Mouse (Mus musculus): ENCODE data around the gene Rgp1. TPM values are rescaled to one million over a fixed set of nuclear protein-coding genes. Genes with fewer than 3 reads are reported as not detected.

Rgp1 gene
- polyA plus RNA-seq, 1 experiment from 2014 or later = 32.2 TPM

- H3K9me3 ChIP-seq = no peaks in the 10 kb centered on the region
- peak overlapping the region; percentile 62 for H3K4me3 ChIP-seq
- peak overlapping the region; percentile 80 for H3K9ac ChIP-seq
- peaks cover 40% of the 10 kb centered on the region for H3K36me3 ChIP-seq
- H3K27me3 ChIP-seq = no peaks in the 10 kb centered on the region
- peak overlapping the region; percentile 69 for H3K4me2 ChIP-seq
- no peak for ATAC-seq (ENCODE audit: borderline replicate concordance, extremely low read depth, low FRiP score, low TSS enrichment)
- H3K27ac ChIP-seq = no peak overlapping the region
- peaks cover 41% of the 10 kb centered on the region for H3K4me1 ChIP-seq
- 75% methylated on average over 4 of the region's 4 CpGs for WGBS
These were observed 15.0 kb upstream of the Rgp1 start for GRCm38 (mm10) chr4:43563601-43563875.

- Histone ChIP-seq H3K27ac (no peak overlapping the region), H3K36me3 (peaks cover 47% of the 10 kb centered on the region), H3K4me1 (peaks cover 34% of the 10 kb centered on the region), H3K4me2 (no peak overlapping the region), H3K27me3 (no peaks in the 10 kb centered on the region), H3K9me3 (no peaks in the 10 kb centered on the region), H3K9ac (no peak overlapping the region), H3K4me3 (no peak overlapping the region)
- no peak for ATAC-seq (ENCODE audit: borderline replicate concordance, extremely low read depth, low FRiP score, low TSS enrichment)
- 27% methylated on average over 2 of the region's 2 CpGs for WGBS
These were observed 14.3 kb upstream of the Rgp1 start for GRCm38 (mm10) chr4:43564231-43564630.

DNA sequence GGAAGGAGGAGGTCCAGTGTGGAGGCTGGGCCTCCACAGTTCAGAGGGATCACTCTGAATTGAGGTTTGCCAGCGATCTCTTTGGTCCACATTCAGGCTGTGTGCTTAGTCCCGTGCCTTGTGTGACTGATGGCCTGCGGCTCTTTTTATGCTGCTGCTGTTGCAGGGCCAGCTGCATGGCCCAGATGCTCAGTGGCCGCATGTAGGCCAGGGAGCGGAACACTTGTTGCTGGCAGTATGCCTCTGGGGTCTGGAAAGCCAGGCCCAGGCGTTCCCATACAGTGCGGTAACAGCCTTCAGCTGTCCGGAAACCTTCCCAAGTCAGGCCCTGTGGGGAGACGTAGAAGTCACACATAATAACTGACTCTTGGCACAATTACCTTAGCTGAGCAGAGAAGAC lies 11.4 kb upstream of the Rgp1 start:
- Histone ChIP-seq H3K4me1 (peaks cover 14% of the 10 kb centered on the region), H3K27me3 (no peaks in the 10 kb centered on the region), H3K9ac (no peak overlapping the region), H3K27ac (no peak overlapping the region), H3K9me3 (no peaks in the 10 kb centered on the region), H3K4me2 (no peak overlapping the region), H3K36me3 (peaks cover 73% of the 10 kb centered on the region), H3K4me3 (no peak overlapping the region)
- 88% methylated on average over 9 of the region's 9 CpGs for WGBS
- ATAC-seq (ENCODE audit: borderline replicate concordance, extremely low read depth, low FRiP score, low TSS enrichment) = no peak

DNA sequence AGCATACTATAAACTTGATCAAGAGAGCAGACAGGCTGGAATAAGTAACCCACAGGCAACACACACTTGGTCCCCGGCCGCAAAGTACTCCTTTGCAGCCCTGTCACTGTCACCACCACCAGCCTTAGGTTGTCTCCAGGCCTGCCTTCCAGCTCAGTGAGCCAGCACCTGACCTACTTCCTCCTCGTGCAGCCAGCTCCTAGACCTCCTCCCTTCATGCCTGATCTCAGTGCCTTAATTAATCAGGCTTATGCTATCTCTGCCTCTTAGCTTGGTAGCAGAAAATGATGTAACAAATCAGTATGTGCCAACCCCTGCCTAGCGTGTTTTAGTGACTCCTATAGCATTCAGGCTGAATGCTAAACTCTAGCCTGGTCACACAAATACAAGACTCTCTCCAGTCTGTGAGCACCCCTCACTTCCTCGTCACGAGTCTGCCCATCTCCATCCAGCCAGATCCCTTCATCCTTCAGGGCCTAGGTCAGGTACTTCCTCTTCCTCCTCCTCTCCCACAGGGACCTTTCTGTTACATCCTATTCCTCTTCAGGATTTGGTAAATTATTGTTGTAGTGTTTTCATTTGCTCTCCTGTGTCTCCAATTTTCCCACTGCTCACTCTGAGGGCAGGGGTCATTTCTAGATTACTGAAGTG lies 7.0 kb upstream of the Rgp1 start:
- no peak overlapping the region for H3K4me3 ChIP-seq
- peaks cover 67% of the 10 kb centered on the region for H3K36me3 ChIP-seq
- H3K27me3 ChIP-seq = no peaks in the 10 kb centered on the region
- H3K9ac ChIP-seq = no peak overlapping the region
- no peak overlapping the region for H3K4me2 ChIP-seq
- H3K4me1 ChIP-seq = peaks cover 11% of the 10 kb centered on the region
- H3K27ac ChIP-seq = no peak overlapping the region
- 79% methylated on average over 6 of the region's 6 CpGs for WGBS
- no peak for ATAC-seq (ENCODE audit: borderline replicate concordance, extremely low read depth, low FRiP score, low TSS enrichment)
- no peaks in the 10 kb centered on the region for H3K9me3 ChIP-seq

DNA sequence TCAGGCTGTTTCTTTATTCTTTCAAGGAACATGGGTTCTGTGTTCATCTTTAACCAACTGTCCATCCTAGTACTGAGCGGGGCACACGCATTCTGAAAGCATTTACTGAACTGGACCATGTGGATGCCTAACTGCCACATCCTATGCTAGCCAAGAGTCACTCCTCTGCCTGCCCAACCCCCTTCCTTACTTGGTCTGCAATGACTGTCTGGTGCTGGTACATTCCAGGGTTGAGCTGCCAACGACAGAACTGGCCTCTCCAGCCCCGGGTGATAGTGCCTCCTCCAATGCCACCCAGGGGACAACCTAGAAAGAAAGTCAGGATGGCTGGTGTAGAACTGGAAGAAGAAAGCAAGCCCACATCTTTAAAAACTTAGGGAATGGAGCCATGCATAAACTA lies 5.0 kb upstream of the Rgp1 start:
- H3K4me1 ChIP-seq = peaks cover 27% of the 10 kb centered on the region
- peaks cover 47% of the 10 kb centered on the region for H3K36me3 ChIP-seq
- no peak overlapping the region for H3K4me3 ChIP-seq
- H3K27me3 ChIP-seq = no peaks in the 10 kb centered on the region
- H3K4me2 ChIP-seq = no peak overlapping the region
- no peak overlapping the region for H3K9ac ChIP-seq
- no peaks in the 10 kb centered on the region for H3K9me3 ChIP-seq
- 88% methylated on average over 4 of the region's 4 CpGs for WGBS
- no peak overlapping the region for H3K27ac ChIP-seq
- no peak for ATAC-seq (ENCODE audit: borderline replicate concordance, extremely low read depth, low FRiP score, low TSS enrichment)

- Histone ChIP-seq H3K4me2 (peak overlapping the region; percentile 7; the same call in 1 of the 2 replicates), H3K36me3 (peaks cover 29% of the 10 kb centered on the region), H3K4me3 (no peak overlapping the region), H3K4me1 (peaks cover 38% of the 10 kb centered on the region), H3K27me3 (no peaks in the 10 kb centered on the region), H3K27ac (no peak overlapping the region), H3K9ac (no peak overlapping the region), H3K9me3 (no peaks in the 10 kb centered on the region)
- no peak for ATAC-seq (ENCODE audit: borderline replicate concordance, extremely low read depth, low FRiP score, low TSS enrichment)
- WGBS = 65% methylated on average over 2 of the region's 2 CpGs
These were observed 3.2 kb upstream of the Rgp1 start for GRCm38 (mm10) chr4:43575356-43575755.

DNA sequence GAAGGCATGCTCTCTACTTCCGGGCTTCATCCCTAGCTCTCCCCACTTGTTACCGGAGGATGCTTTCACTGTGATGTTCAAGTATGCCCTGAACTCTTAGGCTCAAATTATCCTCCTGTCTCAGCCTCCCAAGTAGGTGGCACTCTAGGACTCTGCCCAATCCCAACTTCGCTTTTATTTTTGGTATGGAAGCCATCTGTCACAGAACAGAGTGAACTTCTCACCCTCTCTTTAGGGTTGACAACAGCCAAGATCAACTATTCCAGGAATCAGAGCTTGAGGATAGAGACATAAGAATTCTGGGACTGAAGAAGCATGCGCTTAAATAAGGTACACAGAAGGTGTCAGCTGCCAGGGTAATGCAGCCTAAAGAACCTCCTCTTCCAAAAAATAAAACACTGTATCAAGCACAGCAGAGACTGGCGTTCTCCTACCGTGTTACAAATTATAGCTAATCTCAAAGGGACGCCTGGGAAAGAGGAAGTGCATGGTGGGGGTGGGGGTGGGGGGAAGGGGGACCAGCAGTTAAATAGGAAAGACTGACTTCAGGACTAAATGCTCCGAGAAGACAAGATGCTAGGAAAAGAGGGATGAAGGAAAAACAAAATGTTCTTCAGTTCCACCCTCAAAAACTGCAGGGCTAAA lies 1.2 kb upstream of the Rgp1 start:
- Histone ChIP-seq H3K4me1 (peaks cover 38% of the 10 kb centered on the region), H3K9ac (peak overlapping the region; percentile 84), H3K4me2 (peak overlapping the region; percentile 93), H3K36me3 (peaks cover 34% of the 10 kb centered on the region), H3K27me3 (no peaks in the 10 kb centered on the region), H3K9me3 (no peaks in the 10 kb centered on the region), H3K4me3 (peak overlapping the region; percentile 95), H3K27ac (no peak overlapping the region)
- WGBS = 34% methylated on average over 8 of the region's 8 CpGs
- ATAC-seq (ENCODE audit: borderline replicate concordance, extremely low read depth, low FRiP score, low TSS enrichment) = no peak

DNA sequence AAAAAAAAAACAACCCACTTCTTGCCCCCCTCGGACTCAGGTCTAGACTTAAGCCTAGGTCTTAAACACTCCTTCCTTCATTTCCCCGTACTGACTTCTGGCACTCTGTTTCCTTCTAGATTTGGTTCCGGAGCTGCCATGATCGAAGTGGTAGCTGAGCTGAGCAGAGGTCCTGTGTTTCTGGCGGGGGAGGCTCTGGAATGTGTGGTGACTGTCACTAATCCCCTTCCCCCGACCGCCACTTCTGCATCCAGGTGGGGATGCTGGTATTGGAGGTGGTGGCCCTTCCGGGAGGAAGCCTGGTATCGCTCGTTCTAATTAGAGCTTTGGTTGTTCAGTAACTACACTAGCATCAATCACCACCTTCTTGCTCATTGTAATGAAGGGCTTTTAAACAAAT lies 741 bp downstream of the Rgp1 start:
- no peak for ATAC-seq (ENCODE audit: borderline replicate concordance, extremely low read depth, low FRiP score, low TSS enrichment)
- H3K4me3 ChIP-seq = peak overlapping the region; percentile 95
- H3K4me1 ChIP-seq = peaks cover 38% of the 10 kb centered on the region
- peak overlapping the region; percentile 89 for H3K27ac ChIP-seq
- peaks cover 36% of the 10 kb centered on the region for H3K36me3 ChIP-seq
- peak overlapping the region; percentile 93 for H3K4me2 ChIP-seq
- peak overlapping the region; percentile 84 for H3K9ac ChIP-seq
- H3K9me3 ChIP-seq = no peaks in the 10 kb centered on the region
- H3K27me3 ChIP-seq = no peaks in the 10 kb centered on the region
- 3% methylated on average over 10 of the region's 10 CpGs for WGBS

GRCm38 (mm10) chr4:43579731-43580130 lies 1.2 kb downstream of the Rgp1 start:
- H3K9me3 ChIP-seq = no peaks in the 10 kb centered on the region
- ATAC-seq (ENCODE audit: borderline replicate concordance, extremely low read depth, low FRiP score, low TSS enrichment) = no peak
- H3K4me3 ChIP-seq = peak overlapping the region; percentile 95
- H3K9ac ChIP-seq = peak overlapping the region; percentile 84
- H3K27ac ChIP-seq = no peak overlapping the region
- H3K4me1 ChIP-seq = peaks cover 38% of the 10 kb centered on the region
- H3K4me2 ChIP-seq = peak overlapping the region; percentile 93
- H3K36me3 ChIP-seq = peaks cover 36% of the 10 kb centered on the region
- WGBS = 72% methylated on average over 6 of the region's 6 CpGs
- no peaks in the 10 kb centered on the region for H3K27me3 ChIP-seq

DNA sequence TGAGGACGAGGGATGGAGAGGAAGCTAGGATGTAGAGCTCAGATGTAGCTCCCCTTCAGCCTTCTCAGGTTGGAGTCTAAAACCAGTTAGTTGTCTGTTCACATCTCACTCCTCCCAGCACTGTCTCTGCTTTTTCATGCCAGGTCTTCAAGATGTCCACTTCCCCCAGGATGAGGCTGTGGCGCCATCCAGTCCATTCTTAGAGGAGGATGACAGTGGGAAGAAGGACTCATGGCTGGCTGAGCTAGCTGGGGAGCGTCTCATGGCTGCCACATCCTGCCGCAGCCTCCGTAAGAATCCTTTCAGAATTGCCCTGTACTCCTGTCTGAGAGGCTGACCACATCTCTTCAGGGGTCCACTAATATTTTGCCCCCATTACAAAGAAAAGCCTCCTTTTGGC lies 2.2 kb downstream of the Rgp1 start:
- no peaks in the 10 kb centered on the region for H3K9me3 ChIP-seq
- H3K36me3 ChIP-seq = peaks cover 36% of the 10 kb centered on the region
- no peak for ATAC-seq (ENCODE audit: borderline replicate concordance, extremely low read depth, low FRiP score, low TSS enrichment)
- no peaks in the 10 kb centered on the region for H3K27me3 ChIP-seq
- WGBS = 95% methylated on average over 5 of the region's 5 CpGs
- H3K27ac ChIP-seq = no peak overlapping the region
- peaks cover 33% of the 10 kb centered on the region for H3K4me1 ChIP-seq
- no peak overlapping the region for H3K4me3 ChIP-seq
- H3K4me2 ChIP-seq = no peak overlapping the region
- no peak overlapping the region for H3K9ac ChIP-seq

GRCm38 (mm10) chr4:43581381-43581780 lies 2.9 kb downstream of the Rgp1 start:
- no peak overlapping the region for H3K4me2 ChIP-seq
- H3K27ac ChIP-seq = no peak overlapping the region
- H3K27me3 ChIP-seq = no peaks in the 10 kb centered on the region
- no peak for ATAC-seq (ENCODE audit: borderline replicate concordance, extremely low read depth, low FRiP score, low TSS enrichment)
- no peak overlapping the region for H3K9ac ChIP-seq
- H3K36me3 ChIP-seq = peaks cover 36% of the 10 kb centered on the region
- no peak overlapping the region for H3K4me3 ChIP-seq
- H3K9me3 ChIP-seq = no peaks in the 10 kb centered on the region
- peaks cover 28% of the 10 kb centered on the region for H3K4me1 ChIP-seq
- WGBS = 94% methylated on average over 12 of the region's 12 CpGs

DNA sequence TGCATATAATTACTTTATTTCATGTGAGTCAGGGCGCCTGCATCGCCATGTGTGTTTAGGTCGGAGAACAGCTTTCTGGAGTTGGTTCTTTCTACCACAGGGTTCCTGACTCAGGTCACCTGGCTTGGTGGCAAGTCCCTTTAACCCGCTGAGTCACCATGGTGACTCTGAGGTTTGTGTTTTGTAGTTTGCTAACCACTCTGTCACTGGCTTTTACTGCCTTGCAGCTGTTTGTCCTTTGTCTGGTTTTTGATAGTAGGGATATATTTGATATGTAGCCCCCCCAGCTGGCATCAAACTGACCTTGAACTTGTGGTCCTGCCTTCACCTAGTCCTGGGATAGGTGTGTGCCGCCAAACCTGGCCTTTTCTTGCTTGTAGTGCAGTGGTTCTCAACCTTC lies 3.7 kb downstream of the Rgp1 start:
- no peak for ATAC-seq (ENCODE audit: borderline replicate concordance, extremely low read depth, low FRiP score, low TSS enrichment)
- no peak overlapping the region for H3K4me3 ChIP-seq
- H3K36me3 ChIP-seq = peaks cover 36% of the 10 kb centered on the region
- H3K9ac ChIP-seq = no peak overlapping the region
- H3K9me3 ChIP-seq = no peaks in the 10 kb centered on the region
- peaks cover 19% of the 10 kb centered on the region for H3K4me1 ChIP-seq
- no peaks in the 10 kb centered on the region for H3K27me3 ChIP-seq
- WGBS = 88% methylated on average over 5 of the region's 5 CpGs
- H3K4me2 ChIP-seq = no peak overlapping the region
- H3K27ac ChIP-seq = no peak overlapping the region
